Mouse (Mus musculus) spleen, postnatal 4 days (tissue): ENCODE results near the gene Fosl1.

Experiments
- DNase-seq, 2 experiments: peaks; one replicate each; pipeline ENCODE4 v3.0.0; 2022; ENCODE audit warnings: low spot score in 2 of 2

Gene Fosl1

DNA sequence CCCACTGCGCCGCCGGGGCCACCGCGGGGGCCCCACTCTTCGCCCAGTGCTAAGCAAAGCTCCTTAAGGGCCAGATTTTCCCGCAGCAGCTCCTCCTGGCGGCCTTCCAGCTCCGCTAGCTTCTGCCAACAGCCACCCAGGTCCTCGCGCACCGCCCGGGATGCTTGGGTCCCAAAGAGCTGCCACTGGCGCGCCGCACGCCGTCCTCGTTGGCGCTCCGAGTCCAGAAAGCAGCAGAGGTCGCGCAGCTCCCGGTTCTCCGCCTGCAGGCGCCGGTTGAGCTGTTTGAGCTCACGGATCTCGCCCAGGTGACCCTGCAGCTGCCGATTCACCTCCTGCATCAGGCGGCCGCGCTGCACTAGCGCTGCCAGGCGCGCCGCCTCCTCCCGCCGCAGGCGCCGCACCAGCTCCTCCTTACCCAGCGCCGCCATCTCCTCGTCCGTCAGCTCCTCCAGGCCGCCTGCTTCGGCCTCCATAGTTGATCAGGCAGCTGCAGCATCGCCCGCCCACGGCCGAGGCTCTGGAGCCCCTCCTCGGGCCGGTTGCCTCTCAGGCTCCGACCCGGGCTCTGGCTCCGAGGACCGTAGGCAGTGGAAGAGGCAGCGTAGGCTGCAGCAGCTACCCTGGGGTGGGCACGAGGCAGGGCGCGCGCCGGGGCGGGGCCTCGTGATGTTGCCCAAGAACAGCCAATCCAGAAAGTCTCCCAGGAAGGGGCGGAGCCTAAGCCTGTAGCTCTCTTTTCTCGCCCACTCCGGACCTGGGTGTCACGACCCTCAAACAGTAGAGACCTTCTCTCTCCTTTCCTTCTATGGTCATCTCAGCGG is 9.8 kb downstream of the Fosl1 start:
- peak; percentile 91 to 94 for DNase-seq

DNA sequence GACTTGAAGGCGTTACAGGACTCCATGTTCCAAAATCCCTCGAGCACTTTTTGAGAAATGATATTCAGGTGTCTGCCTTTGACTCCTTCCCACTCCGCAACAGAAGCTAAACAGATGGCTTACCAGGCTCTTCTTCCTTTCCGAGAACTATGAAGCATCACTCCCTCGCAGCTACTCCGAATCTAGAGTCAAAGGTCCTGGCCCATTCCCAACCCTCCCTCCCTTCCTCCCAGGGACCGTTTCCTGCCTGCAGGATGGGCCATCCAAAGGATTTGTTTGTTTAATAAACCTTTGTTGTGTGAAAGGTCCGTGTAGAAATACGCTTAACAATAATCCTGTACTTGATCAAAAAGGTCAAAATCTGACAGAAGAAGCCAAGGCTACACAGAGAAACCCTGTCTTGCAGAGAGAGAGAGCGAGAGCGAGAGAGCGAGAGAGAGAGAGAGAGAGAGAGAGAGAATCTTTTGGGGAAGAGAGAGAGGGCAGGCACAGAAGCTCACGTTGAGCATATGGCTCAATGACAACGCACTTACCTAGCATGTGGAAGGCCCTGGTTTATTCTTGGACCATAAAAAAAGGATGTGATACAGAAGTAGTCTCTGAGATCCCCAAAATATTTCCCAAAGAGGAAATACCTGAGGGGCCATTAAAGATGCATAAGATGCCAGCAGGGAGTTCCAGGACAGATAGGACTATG is 10.5 kb downstream of the Fosl1 start, which contains the start of gene Ccdc85b:
TSS of gene Ccdc85b (minus strand) at position 149 of the 697 bp plus-strand sequence.
- DNase-seq: no peak

DNA sequence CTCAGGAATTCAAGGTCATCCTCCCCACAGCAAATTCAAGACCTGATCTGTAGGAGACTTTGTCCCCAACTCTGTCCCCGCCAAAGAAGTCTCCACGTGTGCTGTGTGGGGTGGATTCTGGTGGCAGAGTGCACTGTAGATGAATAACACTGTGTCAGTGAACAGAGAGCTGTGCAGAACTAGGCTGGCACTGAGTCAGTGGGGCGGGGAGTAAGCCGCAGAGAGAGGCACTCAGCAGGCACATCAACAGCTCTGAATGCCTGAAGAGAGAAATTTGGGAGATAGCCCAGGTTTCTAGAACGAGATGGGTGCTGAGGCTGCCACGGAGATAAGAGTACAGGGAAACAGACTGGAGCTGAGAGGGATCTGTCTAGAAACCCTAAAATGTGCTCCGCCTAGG is 11.7 kb downstream of the Fosl1 start:
- DNase-seq: no peak

DNA sequence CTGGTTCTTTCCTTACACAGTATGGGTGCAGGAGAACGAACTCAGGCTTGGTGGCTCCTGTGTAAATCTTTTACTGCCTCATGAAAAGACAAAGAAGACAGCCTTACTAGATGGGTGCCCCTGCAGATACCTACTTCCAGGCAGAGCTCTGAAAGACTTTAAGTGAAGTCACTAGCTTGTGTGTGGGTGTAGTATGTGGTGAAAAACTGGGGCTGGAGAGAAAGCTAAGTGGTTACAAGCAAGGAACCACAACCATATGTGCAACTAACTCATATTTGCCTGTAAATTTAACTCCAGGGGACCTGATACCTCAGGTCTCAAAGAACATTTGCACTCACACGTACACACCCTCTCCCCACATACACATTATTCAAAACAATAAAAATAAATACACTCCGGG is 12.5 kb downstream of the Fosl1 start:
- no peak for DNase-seq

DNA sequence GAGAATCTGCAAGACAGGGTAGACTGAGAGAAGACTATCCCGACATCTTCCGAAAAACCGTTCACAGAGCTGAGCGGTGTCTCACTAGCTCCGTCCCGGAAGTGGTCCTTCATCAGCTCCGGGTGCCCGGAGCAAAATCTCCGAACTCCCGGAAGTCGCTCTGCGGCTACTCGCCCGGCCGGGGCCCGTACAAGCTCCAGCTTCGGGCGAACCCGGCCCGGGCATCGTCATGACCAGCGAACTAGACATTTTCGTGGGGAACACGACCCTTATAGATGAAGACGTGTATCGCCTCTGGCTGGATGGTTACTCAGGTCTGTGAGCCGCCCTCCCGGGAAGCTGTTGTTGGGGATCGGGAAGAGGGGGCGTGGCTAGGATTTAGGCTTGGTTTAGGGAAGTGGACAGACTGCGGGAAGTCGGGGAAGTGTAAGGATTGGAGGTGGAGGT is 13.1 kb downstream of the Fosl1 start, which contains the start of gene Fibp:
TSS of gene Fibp (plus strand) at position 151 of the 447 bp plus-strand sequence.
- peak; percentile 86 to 93 for DNase-seq

DNA sequence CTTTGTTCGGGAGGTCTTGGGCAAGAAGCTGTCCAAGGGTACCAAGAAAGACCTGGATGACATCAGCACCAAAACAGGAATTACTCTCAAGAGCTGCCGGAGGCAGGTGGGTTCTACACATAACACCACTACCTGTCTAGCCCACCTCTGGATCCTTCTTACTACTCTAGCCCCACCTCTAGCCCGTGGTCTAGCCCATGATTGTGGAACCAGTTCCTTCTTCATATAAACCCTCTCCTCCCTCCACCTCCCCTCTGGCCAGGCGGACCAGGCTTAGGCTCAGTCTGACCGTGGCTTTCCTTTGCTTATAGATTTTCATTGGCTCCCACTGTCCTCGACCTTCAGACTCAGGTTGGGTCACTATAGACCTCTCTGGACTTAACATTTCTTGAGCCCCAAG is 14.1 kb downstream of the Fosl1 start:
- no peak for DNase-seq

DNA sequence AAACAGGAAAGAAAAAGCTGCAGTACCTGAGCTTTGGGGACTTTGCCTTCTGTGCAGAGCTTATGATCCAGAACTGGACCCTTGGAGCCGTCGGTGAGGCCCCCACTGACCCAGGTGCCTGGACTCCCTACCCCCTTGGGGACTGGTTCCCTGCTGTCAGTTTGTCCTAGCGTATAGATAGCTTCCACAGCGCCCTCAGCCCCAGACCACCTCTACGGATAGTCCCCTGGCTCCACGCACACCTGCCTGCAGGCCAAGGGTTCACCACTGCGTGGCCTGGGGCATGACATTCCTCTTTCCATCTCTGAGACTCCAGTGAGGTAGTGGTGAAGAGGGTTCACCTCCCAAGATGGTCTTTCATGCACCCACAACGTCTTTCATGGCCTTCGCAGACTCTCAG is 15.9 kb downstream of the Fosl1 start:
- no peak for DNase-seq

DNA sequence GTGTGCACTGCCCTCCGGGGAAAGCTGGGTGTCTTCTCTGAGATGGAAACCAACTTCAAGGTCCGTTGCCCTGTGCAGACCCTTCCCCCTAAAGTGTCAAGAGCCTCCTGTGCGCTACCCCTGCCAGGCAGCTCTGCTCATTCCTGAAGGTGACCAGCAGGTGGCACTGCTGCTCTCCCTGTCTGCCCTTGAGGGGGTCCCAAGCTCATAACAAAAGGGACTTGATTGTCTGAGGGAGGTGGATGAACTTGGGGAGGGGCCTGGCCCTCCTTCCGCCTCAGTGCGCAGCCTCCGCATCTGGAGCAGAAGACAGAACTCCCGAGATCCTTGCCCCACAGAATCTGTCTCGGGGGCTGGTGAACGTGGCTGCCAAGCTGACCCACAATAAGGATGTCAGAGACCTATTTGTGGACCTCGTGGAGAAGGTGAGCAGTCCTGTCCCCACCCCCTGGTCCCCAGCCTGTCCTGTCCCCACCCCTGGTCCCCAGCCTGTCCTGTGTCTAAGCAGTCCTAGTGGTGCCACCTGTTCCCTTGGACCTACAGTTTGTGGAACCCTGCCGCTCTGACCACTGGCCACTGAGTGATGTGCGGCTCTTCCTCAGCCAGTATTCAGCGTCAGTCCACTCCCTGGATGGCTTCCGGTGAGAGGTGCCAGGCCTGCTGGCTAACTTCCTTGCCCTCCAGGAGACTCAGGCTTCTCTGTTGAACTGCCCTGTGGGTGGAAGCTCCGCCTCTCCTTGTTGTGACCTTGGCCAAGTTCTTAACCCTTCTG is 16.6 kb downstream of the Fosl1 start:
- DNase-seq: peak in 1 of 2 experiments; percentile 83

DNA sequence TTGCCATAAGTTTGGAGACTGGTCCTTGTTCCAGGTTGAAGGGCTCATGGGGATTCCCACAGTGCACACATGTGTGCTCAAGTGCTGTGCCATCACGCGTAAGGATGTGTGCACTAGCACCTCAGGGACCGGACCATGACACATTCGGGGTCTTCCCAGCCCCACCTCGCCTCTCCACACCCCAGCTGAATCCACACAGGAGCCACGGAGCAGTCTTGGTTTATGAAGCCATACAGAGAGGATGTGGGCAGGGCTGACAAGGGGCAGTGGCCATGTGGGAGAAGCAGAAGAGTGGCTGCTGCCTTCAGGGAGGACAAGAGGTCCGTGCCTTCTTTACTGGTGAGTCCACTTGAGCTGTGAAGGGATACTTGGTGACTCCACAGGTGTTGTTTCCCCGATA is 17.7 kb downstream of the Fosl1 start:
- DNase-seq: no peak

DNA sequence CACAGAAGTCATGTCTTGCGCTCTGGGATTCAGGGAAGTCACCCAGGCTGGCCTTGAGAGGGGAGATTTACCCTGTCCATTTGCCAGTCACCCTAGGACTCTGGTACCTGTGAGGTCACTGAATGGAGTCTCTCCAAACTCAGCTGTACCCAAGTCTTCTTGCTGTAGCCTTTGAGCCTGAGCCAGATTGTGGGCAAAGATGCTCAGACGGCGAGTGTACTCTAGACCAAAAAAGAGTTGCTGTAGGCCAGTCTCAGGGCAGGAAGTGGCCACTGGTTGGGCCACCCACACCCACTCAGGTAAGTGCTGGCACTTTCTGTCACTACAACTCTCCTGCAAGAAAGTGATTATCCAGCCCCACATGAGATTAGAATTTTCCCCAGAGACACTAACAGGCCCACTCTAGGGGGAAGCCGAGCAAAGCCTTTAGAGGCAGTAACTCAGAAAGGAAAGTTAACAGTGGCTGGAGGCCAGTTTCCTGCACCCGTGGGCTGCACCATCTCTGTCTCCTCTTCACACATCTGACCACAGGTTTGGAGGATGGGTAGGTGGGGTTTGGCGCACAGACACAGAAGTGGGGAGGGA is 19.7 kb downstream of the Fosl1 start:
- DNase-seq: no peak

DNA sequence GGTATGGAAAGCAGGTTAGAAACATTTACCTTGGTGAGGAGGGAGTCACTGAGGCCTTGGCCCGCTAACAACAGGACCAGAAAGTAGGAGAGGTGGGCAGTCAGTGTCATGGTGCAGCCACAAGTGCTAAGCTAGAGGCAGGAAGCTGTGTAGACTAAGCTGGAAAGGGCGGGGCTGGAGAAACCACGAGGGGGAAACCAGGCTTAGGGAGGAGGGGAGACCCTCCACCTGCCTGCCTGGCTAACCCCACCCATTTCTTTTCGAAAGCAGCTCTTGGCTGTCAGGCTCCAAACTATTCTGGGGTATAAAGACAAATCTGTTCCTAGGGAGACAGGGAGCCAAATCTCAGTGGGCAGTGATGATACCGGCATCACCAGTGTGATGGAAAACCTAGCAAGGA is 21.0 kb downstream of the Fosl1 start, which contains the start of gene Ctsw:
TSS of gene Ctsw (minus strand) at position 134 of the 400 bp plus-strand sequence.
- DNase-seq: no peak

DNA sequence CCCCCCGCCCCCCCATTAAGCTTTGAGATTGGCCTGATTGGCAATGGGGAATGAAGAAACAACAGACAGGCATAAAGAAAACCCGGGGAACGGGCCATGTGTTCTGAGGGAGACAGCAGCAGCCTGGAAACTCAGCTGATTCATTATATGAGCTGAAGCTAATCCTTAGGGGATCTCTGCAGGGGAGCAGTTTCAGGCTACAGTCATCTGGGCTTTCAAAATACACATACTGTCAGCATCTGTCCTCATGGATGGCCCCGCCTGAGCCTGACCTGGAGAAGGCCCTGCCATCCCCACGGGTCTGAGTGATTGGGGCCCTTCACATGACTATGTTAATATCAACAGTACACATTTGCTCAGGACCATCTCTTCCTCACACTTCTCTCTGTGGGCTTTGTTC is 24.5 kb downstream of the Fosl1 start:
- no peak for DNase-seq

DNA sequence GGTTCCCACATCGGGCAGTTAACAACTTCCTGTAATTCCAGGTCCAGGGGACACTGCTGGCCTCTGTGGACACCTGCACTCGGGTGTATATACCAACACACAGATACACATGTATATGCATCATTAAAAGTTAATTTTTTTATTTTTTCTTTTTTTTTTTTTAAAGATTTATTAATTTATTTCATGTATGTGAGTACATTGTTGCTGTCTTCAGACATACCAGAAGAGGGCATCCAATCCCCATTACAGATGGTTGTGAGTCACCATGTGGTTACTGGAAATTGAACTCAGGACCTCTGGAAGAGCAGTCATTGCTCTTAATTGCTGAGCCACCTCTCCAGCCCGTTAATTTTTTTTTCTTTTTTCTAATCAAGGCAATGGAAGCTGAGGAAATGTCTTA is 25.5 kb downstream of the Fosl1 start:
- DNase-seq: no peak

DNA sequence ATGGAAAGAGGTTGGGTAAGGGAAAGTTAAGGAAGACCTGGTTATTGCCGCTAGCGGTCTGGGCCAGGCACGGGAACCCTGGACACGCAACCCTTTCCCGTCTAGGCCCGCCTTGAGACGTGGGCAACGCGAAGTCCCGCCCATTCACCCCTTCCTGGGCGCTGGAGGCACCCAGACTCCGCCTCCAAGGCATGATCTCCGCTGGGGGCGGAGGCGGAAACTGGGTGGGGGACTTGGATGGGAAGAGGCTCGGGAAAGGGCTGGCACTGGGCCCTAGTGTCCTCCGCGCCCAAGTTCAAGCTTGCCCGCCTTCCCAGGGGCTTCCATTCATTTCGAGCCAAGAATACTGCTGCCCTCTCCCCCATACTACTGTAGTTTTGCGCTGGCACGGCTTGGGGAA is 26.4 kb downstream of the Fosl1 start, which contains the start of gene Efemp2:
TSS of gene Efemp2 (plus strand) at position 235 of the 400 bp plus-strand sequence.
- peak in 1 of 2 experiments; percentile 44 for DNase-seq

DNA sequence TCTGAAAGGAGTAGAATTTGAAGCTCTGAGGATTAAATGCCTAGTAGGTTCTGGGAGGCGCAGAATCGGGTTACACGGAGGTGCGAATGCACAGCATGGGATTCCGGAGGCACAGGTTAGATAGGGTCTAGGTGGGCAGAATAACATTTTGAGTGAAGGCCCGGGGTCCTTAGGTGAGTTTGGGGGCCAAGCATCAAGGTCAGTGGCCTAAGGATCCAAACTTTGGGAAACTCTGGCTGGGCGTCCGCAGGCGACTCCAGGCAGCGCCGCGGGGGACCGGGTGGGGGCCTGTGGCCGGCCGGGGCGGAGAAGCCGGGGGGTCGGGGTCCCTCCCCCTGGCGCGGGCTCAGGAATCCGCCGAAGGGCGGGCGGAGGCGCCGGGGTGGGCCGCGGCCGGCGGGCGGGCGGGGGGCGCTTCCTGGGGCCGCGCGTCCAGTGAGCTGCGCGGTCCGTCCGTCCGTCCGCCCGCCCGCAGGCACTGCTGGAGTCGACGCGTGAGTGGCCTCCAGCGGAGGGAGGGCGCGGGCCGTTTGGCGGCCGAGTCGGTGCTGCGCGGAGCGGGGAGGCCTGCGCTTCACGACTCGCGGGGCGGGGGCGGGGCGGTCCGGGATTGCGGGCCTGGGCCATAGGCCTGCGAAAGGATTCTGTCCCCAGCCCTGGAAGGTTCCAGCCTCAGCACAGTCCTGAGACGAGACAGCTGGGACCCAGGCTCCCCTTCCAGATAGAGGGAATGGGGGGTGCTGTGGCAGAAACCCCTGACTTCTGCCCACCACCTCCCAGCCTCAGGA is 27.1 kb downstream of the Fosl1 start:
- no peak for DNase-seq

DNA sequence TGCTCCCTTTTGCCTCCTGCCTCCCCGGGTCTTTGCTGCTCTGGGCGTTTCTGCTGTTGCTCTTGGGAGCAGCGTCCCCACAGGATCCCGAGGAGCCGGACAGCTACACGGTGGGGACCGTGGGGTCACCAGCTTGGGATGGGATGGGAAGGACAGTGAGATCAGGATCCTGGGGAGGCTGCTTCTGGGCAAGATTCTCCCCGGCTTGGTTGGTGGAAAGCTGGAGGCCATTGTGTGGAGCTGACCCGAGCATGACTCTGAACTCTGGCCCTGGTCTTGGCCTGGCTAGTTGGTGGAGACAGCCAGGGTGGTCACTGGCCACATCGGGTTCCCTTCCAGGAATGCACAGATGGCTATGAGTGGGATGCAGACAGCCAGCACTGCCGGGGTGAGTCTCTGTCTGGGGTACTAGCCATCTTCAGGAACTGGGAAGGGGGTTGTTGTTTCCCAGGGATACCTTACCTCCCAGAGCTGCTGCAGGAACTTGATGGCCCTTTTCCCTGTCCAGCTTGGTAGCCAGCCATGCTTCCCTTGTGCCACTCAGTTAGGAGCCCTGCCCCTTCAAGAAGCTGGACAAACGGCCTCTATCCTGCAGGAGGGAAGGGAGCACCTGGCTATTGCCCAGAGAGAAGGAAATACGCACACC is 27.8 kb downstream of the Fosl1 start:
- no peak for DNase-seq

DNA sequence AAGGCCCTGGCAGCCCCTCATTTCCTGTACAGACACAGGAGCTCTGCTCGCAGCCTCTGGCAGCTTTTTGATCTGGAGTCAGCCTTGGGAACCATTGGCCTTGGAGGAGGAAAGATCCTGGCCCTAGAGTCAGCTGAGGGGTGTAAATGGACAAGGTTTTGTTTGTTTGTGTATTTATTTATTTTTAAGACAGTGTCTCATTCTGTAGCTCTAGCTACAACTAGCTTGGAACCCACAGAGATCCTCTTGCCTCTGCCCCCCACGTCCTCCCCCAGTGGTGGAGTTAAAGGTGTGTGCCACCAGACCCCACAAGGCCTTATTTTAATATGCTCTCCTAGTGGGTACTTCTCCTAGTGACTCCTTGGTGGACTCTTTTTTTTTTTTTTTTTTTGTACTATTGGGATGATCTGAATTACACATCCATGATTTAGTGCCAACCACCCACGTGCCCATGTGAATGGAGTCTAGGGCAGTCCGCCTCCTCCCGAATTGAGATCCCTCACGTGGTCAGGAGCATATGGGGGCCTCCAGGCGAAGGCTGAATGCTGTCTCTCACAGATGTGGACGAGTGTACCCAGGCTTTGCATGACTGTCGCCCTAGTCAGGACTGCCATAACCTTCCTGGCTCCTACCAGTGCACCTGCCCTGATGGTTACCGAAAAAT is 29.8 kb downstream of the Fosl1 start:
- DNase-seq: no peak

DNA sequence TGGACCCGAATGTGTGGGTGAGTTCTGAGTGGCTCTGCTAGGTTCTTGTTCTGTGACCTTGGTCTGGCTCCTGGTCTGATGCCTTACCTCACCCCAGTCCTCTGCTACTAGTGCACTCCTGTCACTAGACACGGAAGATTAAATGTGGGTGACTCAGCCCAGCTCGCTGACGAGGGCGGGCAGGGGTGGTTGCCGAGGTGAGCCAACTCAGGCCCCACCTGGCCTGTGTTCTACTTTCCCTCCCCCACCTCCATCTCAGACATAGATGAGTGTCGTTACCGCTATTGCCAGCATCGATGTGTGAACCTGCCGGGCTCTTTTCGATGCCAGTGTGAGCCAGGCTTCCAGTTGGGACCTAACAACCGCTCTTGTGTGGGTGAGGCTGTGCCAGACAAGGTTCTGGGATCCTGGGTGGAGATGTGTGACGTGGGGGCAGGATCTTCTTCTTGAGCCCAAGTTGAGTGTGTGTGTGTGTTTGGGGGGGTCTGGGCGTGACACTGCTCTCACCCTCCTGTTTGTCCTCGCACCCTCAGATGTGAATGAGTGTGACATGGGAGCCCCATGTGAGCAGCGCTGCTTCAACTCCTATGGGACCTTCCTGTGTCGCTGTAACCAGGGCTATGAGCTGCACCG is 30.4 kb downstream of the Fosl1 start:
- no peak for DNase-seq

DNA sequence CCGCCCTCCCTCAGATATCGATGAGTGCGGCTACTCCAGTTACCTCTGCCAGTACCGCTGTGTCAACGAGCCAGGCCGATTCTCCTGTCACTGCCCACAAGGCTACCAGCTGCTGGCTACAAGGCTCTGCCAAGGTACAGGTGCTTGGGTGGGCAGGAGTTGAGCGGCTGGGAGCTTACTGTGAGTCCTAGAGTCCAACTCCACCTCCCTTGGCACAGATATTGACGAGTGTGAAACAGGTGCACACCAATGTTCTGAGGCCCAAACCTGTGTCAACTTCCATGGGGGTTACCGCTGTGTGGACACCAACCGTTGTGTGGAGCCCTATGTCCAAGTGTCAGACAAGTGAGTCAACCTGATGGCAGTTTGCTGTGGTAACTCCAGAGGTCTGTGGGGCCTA is 32.7 kb downstream of the Fosl1 start:
- DNase-seq: no peak
